Mouse (Mus musculus) left cerebral cortex, adult 11 months (tissue): ENCODE results near the gene Gm49358.

ENCODE experiments used
- DNase-seq: peaks from one replicate; pipeline ENCODE4 v3.0.0; 2022; ENCODE audit warnings: low spot score

The Gm49358 gene

DNA sequence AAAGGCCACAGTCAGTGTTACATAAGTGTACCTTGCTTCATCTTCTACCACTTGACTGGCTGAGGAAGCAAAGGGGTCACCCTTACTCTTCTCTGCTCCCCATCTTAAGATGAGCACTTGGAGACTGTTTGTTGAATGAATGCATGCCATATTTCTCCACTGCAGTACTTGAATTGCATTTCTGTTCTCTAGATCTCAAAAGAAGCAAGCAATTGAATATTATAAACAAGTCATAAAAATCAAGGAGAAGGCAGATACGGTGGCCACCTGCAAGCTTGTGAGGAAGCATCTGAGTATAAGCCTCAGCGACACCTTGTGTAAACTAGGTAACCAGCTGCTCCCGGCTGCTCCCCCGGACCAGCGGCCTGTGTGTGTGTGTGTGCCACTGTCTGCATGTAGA, at the start of gene Gm49358:
TSS of gene Gm49358 (plus strand) at position 301 of the 400 bp plus-strand sequence.
- DNase-seq = no peak

DNA sequence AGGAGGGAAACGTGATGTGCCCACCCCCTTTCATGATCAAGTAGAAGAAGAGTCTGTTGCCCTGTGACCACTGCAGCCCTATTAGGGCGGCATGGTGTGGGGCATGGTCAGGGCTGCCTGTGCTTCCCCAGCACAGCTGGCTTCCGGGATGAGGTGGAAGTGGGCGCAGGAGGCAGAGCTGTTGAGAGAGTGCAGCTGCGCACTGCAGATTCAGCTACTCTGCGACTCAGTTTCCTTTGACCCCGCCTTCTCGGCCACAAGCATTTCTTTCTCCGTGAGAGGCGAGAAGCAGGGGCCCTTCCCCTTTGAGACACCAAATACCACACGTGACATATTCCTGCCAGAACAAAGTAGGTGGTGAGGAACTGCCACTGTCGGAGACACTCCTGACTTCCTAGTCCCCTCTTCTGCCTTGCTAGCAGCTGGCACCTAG, 36.2 kb upstream of the Gm49358 start:
- DNase-seq = no peak

DNA sequence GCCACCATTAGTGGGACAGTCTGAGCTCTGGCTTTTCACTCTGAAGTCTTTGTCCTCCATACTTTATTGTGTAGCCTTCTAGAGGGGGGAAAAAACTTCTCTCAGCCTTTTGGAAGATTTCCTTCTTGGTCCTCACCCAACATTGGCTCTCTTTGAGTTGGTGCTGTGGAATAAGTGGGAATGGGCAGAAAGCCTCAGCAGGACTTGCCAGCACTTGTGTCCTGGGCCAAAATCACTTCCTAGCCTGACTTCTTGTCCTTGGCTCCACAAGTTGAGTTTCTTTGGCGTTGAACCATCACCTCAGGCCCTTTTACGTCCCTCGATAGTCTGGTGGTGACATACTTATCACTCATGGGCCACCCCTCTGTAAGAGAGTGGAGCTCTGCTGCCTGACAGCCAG, 35.6 kb upstream of the Gm49358 start:
- no peak for DNase-seq

DNA sequence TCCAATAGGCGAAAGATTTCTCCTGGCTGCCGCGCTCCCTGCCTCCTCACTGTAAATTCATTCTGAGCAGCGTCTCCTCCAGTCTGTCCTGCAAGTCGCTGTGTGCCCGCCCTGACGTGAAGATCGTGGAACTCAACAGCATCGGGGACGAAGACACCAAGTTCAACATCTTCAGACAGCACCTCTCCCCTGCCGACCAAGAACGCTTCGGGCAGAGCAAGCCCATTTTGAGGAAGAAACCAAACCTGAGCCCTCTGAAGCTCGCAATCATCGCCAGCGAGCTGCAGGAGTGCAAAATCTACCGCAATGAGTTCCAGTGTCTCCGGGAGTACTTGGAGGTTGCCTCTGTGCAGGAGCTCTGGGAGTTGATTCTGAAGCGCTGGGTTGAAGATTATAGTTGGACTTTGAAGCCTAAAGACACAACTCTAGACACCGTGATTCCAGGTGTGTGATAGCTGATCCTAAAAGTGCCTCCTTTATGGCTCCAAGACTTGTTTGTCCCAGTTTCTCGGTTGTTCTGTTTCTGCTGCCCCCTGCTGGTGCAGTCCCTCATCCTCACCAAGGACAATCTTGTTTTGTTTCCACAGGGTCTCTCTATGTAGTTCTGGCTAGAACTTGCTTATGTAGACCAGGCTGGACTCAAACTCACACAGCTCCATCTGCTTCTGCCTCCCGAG, 32.8 kb upstream of the Gm49358 start:
- DNase-seq = peak; percentile 73

DNA sequence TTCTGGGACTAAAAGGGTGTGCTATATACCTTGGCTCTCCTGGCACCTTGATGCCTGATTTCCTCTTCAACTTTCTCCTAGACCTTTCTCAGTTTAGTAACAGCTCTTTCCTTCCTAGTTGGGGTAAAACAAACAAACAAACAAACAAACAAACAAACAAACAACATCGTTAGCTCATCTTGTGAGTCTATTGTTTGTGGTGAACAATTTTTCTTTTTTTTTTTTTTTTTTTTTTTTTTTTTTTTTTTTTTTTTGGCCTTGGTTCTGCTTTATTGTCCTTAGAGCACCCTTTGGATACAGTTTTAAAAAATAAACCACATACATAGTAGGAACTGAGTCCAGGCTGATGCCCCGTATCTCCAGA, 32.3 kb upstream of the Gm49358 start:
- DNase-seq = no peak

DNA sequence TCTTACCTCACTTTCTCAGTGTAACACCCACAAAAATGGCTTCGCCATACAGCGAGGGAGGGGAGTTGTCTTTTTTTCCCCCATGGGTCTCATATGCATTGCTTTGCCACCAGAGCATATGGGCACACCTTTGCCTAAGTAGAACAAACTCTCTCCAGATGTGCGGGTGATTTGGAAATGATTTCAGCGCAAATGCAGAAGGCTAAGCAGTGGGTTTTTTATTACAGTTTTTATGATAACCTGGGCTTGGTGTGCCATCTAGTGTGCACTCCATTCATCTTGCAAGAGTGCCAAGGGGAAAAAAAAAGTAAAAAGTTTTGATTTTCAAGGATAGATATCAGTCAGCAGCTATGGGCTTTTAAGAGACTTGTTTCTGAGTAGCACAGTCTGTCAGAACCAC, 28.7 kb upstream of the Gm49358 start:
- DNase-seq = no peak

DNA sequence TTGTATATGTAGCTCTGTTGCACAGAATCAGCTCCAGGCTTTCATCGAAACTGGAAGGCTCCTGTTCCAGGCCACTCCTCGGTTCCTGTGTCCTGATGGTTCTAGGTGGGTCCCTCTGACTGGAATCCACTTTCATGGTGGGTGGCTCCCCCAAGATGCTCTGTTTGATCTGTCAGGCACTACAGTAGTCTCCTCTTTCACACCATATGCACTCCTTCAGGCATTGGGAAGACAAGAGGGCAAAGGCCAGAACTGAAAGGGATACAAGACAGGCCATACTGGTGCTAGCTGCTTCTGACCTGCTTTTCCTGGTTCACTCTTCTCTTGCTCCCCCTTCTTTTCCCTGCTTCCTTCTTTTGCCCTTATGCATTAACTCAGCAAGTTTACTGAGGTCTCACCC, 20.9 kb upstream of the Gm49358 start:
- no peak for DNase-seq

DNA sequence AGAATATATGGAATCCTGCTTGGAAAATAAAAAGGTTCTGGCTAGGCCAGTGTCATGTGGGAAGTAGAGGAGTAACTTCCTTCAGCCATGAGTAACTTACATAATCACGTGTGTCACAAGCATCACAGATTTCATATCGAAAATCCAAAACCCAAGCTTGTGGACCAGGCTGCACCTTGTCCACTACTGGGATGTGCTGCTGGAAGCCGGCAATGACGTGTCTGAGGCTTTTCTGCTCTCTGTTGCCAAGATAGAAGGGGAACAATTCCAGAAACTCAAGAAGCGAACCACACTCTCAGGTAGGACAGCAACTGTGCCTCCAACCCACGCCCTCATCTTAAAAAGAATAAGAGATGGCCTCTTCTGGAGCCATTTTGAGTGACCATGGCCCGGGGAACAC, 19.5 kb upstream of the Gm49358 start:
- no peak for DNase-seq

DNA sequence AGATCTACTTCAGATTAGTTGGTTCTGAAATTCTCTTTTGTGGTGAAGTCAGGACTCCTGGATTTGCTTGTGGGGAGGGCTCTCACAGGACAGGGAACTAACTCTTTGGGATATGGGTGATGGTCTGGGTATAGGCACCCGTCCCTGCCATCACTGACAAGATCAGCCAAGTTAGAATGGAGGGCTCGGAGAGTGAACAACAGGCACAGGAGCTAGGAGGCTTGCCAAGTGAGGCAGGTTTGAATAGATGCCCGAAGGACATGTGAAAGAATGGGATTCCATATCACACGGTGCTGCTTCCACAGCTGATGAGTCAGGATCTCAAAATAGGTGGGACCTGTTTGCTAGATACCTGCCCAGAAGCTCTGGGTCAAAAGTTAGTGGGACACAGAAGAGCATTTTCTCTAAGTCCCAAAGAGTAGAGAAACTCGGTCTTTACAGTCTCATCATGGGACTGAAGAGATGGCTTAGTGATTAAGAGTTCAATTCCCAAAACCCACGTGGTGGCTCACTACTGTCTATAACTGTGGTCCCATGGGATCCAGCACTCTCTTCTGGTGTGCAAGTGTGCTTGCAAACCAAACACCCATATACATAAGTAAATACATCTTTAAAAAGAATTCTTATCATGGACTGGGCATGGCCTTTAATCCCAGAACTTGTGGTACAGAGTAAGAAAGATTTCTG, 7.8 kb upstream of the Gm49358 start:
- no peak for DNase-seq

DNA sequence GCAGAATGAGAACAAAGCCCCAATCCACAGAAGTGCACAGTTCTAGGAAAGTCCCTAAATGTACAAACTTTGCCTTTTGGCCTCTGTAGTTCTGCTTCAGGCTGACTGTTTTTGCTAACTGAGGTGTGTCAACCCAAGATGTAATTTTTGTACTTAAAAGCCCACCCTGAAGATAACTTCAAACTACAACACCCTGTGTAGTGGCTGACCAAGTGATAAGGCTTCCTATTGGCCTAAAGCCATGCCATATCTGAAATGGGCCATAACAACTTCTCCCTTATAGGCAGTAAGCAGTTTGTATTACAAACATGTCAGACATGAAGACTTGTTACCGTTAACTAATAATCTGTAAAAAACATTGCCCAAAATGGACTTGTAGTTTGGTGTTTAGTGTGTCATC, 6.0 kb upstream of the Gm49358 start:
- DNase-seq = no peak

DNA sequence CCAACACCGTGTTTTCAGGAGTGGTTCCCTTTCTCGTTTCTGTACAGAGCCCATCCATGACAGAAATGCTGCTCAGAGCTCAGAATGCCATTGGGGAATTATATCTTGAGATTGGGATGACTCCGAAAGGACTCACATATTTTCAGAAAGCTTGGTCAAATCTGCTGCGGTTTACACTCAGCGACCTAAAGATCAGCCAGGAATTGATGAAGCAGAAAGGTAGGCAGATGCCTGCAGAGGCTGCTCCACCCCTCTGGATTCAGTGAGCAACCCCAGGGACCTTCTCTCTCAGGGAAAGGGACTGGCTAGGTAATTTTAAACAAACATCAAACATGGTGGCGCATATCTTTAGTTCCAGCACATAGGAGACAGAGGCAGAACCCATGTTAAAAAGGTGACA, 5.6 kb upstream of the Gm49358 start:
- DNase-seq = no peak

DNA sequence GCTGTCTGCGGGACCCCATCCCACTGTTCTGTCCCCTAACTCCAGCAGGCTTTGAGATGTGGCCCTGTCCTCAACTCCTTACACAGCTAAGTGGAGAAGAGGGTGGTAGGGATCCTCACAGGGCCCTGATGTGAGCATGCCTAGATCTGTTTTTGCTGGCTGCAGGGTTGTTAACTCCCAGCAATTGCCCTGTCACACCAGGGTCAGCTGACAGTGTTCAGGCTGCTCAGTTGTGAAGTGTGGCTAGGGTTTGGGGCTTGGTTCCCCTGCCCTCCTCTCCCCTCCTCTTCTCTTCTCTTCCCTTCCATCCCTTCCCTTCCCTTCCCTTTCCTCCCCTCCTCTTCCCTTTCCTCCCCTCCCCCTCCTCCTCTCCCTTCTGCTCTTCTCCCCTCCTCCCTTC, 2.5 kb upstream of the Gm49358 start:
- no peak for DNase-seq

DNA sequence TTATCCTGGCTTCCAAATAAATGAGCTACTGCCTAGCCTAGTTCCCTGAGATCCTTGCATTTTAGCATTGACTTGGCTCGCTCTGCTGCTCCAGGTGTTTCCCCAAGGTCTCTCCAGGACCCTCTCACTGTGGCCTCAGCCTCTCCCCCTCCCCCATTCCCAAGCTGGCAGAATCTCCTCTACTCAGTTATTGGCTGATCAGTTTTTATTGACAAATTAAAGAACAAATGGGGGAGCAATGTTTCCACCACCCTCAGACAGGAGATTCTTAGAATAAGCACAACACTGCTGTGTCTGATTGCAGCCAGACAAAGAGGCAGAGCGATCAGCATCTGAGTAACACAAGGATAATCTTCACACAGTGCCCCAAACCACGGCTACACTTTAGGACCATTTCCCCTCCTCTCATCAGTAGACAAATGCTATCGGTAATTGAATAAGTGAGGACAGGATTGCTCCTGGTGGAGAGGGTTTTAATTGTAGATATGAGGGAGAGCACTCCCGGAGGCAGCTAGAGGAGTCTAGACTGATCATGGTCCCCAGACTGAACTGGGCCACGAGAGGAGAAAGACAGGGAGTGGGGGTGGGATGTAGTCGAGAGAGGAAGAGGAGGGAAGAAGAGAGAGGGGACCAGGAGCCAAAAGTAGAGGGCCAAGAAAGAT, 1.9 kb upstream of the Gm49358 start:
- no peak for DNase-seq

DNA sequence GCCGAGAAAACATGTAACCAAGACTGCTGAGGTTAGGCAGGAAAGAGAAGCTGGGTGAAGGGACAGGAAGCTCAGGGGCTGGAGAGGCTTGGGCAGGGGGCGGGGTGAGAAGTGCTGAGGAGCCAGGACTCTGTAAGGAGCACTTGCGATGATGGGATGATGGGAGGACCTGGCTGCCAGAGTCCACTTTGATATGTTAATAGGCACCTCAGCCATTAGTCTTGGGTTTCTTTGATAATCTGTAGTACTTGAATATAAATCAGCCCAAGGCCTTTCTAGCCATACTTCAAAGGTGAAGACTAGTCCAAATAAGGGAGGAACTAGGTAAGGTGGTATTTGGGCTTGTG, 1.4 kb upstream of the Gm49358 start:
- DNase-seq = no peak

DNA sequence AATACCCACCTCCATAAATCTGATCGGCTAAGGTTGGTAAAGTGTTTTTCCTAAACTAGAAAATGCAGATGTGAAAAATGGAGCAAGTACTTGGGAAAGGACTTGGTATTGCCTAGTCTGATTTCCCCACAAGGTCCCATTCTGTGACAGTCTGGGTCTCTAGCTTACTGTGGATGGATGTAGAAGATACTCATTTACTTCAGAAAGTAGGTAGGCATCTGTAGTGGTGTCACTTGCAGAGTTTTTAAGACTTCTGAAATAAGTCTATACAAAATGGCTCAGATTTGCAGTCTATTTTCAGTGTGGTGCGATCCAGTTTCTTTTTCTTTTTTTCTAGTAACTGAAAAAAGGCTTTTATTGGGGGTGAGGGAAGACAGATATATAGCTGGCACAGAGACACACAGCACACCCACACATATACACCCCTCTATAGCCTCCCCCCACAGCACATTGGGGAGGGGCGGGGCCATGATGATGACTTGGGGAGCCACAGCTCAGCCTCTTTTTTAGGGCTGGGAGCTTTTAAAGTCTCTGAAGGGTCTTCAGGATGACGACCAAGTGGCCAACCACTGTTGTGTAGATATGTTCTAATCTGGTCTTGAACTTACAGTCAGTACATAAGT, 1.7 kb downstream of the Gm49358 start:
- no peak for DNase-seq

DNA sequence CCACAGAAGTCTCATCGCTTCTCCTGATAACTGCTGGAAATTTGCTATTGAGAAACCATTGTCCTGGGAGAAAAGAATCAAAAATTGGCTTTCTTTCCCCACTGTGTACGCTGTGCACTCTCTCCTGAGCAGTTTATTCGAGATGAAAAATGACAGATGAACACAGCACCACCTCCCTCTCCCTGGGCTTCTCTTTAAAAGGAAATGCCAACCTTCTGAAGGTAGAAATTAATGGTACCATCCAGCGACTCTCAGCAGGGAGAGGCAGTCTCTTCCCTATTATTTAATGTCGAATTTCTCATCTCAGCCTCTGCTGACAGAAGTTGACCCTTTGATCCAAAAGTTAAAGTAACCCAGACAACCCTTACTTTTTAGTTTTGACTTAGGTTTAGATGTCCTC, 5.4 kb downstream of the Gm49358 start:
- no peak for DNase-seq

DNA sequence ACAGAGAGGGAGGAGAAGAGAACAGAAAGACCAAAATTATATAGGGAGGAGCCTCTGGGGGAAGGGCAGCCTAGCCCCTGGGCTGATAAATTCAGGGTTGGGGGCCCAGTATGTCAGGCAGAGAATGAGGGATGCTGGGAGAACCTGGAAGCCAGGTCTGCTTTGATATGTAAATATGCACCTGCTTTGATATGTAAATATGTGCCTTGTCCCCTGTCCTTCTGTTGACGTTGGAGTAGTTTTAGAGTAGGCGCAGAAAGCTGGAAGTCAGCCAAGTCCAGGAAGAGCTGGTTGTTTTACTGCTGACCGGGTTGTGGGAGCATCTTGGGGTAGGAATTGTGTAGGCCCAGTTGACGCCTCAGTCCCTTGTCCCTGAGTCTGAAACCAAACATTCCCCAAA, 6.0 kb downstream of the Gm49358 start:
- no peak for DNase-seq

DNA sequence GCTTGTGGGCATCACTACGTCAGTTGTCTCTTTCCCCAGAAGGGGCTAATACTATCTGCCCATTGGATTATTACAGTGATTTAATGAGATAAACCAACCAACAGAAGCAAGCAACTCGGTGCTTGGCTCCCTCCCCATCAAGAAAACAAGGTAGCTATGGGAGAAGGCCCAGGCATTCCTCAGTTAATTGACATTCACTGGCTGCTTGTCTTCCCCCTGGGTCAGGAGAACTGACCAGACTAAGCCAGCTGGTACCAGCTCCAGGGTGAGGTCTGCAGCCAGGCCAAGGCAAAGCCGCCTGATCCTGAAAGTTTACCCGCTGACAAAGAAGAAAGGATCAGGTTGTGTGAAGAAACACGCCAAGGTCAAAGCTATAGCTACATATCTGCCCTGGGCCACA, 7.9 kb downstream of the Gm49358 start:
- no peak for DNase-seq

DNA sequence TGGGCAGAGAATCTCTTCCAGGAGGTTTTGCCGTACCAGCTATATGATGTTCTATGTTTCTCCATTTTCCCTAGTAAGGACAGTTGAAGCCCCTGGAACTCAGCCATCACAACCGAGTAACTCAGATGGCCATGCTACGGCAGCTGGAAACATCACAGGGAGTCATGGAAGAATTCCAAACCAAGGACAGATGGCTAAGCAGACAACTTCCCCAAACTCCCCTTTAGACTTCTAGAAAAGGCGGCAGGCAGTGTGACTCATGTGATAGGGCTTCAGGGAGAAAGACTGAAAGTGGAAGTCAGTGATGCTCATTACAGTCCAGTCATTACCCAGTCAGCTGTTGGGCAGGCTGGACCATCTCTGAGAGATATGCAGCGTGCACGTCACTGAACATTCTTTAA, 8.5 kb downstream of the Gm49358 start:
- no peak for DNase-seq

DNA sequence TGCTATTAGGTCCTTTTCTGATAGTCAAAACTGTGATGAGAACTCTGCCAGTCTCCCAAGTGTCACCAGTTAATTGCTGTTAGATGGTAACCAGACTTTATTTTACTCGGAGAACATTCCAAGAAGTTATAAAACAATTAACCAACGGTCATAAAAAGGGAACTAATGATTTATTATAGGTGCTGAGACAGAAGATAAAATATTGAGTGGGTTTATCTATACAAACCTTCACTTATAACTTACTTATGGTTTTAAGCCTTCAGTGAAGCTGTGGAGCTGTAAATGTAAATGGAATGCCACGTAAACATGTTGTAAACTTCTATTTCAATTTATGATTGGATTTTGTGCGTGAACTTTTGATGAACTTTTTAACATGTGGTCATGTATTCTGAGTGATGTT, 9.6 kb downstream of the Gm49358 start:
- no peak for DNase-seq

DNA sequence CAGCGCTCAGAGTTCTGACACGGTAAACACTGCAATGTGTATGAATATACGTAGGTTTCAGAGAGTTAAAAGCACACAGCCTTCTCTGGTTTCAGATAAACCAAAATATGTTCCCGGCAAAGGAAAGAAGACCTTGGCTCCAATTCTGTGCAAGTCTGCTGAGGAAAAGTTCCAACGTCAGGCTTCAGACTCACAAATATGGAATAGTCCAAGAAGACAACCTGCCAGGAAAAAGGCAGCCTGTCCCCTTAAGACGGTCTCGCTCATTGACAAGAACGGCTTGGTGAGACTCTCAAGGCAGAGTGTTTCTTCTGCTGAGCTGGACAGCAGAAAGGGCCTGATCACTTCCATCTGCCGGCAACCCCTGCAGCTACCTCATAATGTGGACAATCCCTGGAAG, 12.5 kb downstream of the Gm49358 start:
- no peak for DNase-seq

DNA sequence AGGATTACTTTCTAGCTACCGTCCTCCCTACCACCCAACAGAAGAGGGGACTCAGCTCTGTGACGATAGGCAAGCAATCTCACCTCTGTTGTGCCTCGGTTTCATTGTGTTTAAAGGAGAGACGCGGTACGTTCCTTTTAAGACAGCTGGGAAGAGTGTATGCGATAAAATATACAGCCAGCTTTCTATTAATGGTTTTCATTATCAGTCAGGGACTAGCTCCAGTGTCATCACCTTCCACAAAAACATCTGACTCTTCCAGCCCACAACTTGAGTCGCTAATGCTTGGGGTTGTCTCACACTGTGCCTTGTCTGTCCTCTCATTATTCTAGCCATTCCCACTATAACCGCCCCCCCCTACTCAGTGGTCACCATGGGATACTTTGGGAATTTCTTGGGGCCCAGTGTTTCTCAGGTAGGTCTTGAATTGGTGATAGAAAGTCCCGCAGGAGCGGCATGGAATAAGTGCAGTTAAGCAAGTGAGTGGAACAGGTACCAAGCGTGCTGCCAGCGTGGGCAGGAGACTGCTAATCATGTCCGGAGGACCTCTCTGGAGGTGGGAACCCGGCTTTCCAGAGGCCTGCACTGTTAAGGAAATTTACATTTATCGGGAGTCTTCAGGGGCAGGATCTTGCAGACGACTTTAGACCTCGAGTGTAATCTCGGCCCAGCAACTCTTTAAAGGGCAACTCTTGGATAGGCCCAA, 14.0 kb downstream of the Gm49358 start:
- no peak for DNase-seq
